Mouse (Mus musculus) lung, postnatal 4 days (tissue): ENCODE results near the gene Cnn2.

Source experiments
- DNase-seq, 2 experiments: peaks; one replicate each; pipeline ENCODE4 v3.0.0; 2021

Cnn2 gene

GRCm38 (mm10) chr10:79988506-79989271 lies at the start of gene Cnn2:
TSS of gene Cnn2 (plus strand) at chr10:79988584.
- peak; percentile 84 to 92 for DNase-seq

- peak; percentile 66 to 77 for DNase-seq
These were observed 47.6 kb upstream of the Cnn2 start for GRCm38 (mm10) chr10:79940749-79941148.

- no peak for DNase-seq
These were observed 45.4 kb upstream of the Cnn2 start for GRCm38 (mm10) chr10:79942988-79943387.

GRCm38 (mm10) chr10:79943471-79943901 lies 44.9 kb upstream of the Cnn2 start:
- DNase-seq, result no peak

GRCm38 (mm10) chr10:79945507-79946234 lies 42.7 kb upstream of the Cnn2 start:
- peak; percentile 64 to 82 for DNase-seq

GRCm38 (mm10) chr10:79946752-79947322 lies 41.5 kb upstream of the Cnn2 start:
- DNase-seq, result peak; percentile 59 to 75

- no peak for DNase-seq
These were observed 40.9 kb upstream of the Cnn2 start for GRCm38 (mm10) chr10:79947502-79947901.

- no peak for DNase-seq
These were observed 38.5 kb upstream of the Cnn2 start for GRCm38 (mm10) chr10:79949873-79950272.

GRCm38 (mm10) chr10:79950661-79951060 lies 37.7 kb upstream of the Cnn2 start:
- DNase-seq, result no peak

GRCm38 (mm10) chr10:79953946-79954345 lies 34.4 kb upstream of the Cnn2 start:
- DNase-seq, result peak; percentile 61 to 71

GRCm38 (mm10) chr10:79955691-79956090 lies 32.7 kb upstream of the Cnn2 start:
- no peak for DNase-seq

GRCm38 (mm10) chr10:79956643-79957154 lies 31.7 kb upstream of the Cnn2 start:
- DNase-seq, result no peak

- DNase-seq, result peak; percentile 87 to 92
These were observed 30.1 kb upstream of the Cnn2 start for GRCm38 (mm10) chr10:79958140-79958816.

GRCm38 (mm10) chr10:79959412-79959811 lies 29.0 kb upstream of the Cnn2 start:
- peak in 1 of 2 experiments; percentile 59 for DNase-seq

GRCm38 (mm10) chr10:79959847-79960601 lies 28.4 kb upstream of the Cnn2 start, which contains the start of gene Wdr18:
TSS of gene Wdr18 (plus strand) at chr10:79960152.
- DNase-seq, result peak; percentile 99 to 100

GRCm38 (mm10) chr10:79960671-79961294 lies 27.6 kb upstream of the Cnn2 start:
- DNase-seq, result no peak

GRCm38 (mm10) chr10:79964727-79965126 lies 23.7 kb upstream of the Cnn2 start:
- DNase-seq, result no peak

GRCm38 (mm10) chr10:79965325-79965724 lies 23.1 kb upstream of the Cnn2 start:
- no peak for DNase-seq

- no peak for DNase-seq
These were observed 21.4 kb upstream of the Cnn2 start for GRCm38 (mm10) chr10:79966886-79967400.

- DNase-seq, result no peak
These were observed 20.2 kb upstream of the Cnn2 start for GRCm38 (mm10) chr10:79968181-79968580.

- DNase-seq, result no peak
These were observed 19.2 kb upstream of the Cnn2 start for GRCm38 (mm10) chr10:79969124-79969568.
